ENCODE assay signal across 14 mouse cellular contexts in genomic region chr3:153908919-153909318, GRCm38 (mm10). TPM values are rescaled to one million over a fixed set of nuclear protein-coding genes. Genes with fewer than 3 reads are reported as not detected.
A peak's percentile ranks its signal among the peaks of the same experiment; 100 is the strongest.
DNase-seq lines count a peak whose midpoint lies in the region; ATAC-seq lines count a peak whose summit lies in the region.
"Had no signal": no experiment of that assay in that cellular context is flagged by ENCODE, and none has a peak within 500 bp of the region (broad histone marks: within the 10 kb centered on the region; RNA-seq: fewer than 3 reads in every experiment).

No protein-coding gene starts in this region.

- no peaks in the 10 kb centered on the region for H3K9me3 ChIP-seq in heart, embryonic 11.5 days (replicated peaks; ENCODE audit: control insufficient read depth, low read length)
- H3K9me3 ChIP-seq in megakaryocyte, embryonic 14.5 days: no peaks in the 10 kb centered on the region
- no peaks in the 10 kb centered on the region for H3K9me3 ChIP-seq in intestine, embryonic 15.5 days
- no peaks in the 10 kb centered on the region for H3K9me3 ChIP-seq in stomach, embryonic 16.5 days (replicated peaks; ENCODE audit: control insufficient read depth, low read length)
- H3K9me3 ChIP-seq: limb, embryonic 12.5 days; neural tube, embryonic 15.5 days had no signal

- DNase-seq in heart, adult 18-20 months: no peak
- DNase-seq in kidney, adult 9 months: no peak
- DNase-seq in kidney, adult 11 months: no peak
- DNase-seq: adrenal gland, postnatal 10 days; kidney, postnatal 36 days; lung, postnatal 4 days; thymus, postnatal 25 days had no signal

- H3K27me3 ChIP-seq in heart, embryonic 11.5 days (ENCODE audit: control insufficient read depth, insufficient read depth, low read length): no peaks in the 10 kb centered on the region
- no peaks in the 10 kb centered on the region for H3K27me3 ChIP-seq in megakaryocyte, embryonic 14.5 days (replicated peaks)
- no peaks in the 10 kb centered on the region for H3K27me3 ChIP-seq in intestine, embryonic 15.5 days (replicated peaks)
- no peaks in the 10 kb centered on the region for H3K27me3 ChIP-seq in stomach, embryonic 16.5 days (ENCODE audit: control insufficient read depth, insufficient read depth, low read length)
- H3K27me3 ChIP-seq: limb, embryonic 12.5 days; neural tube, embryonic 15.5 days had no signal

- 80% methylated on average over 5 of the region's 5 CpGs for WGBS in heart, embryonic 11.5 days (ENCODE audit: insufficient replicate concordance)
- WGBS in intestine, embryonic 15.5 days: 67% methylated on average over 5 of the region's 5 CpGs
- WGBS in stomach, embryonic 16.5 days: 66% methylated on average over 5 of the region's 5 CpGs

- no peak for ATAC-seq in heart, embryonic 11.5 days (replicated peaks; ENCODE audit: insufficient number of reproducible peaks, low FRiP score, low TSS enrichment)
- ATAC-seq in megakaryocyte, adult 5-6 weeks (ENCODE audit: poor library complexity, severe bottlenecking): no peak
- no peak for ATAC-seq in intestine, embryonic 15.5 days
- no peak for ATAC-seq in stomach, embryonic 16.5 days (ENCODE audit: insufficient read depth, low FRiP score)

- peak overlapping the region; percentile 12; the same call in 1 of the 2 replicates for H3K4me3 ChIP-seq in heart, embryonic 11.5 days (ENCODE audit: low read depth, low read length)
- H3K4me3 ChIP-seq in megakaryocyte, embryonic 14.5 days (replicated peaks): peak overlapping the region; percentile 7
- H3K4me3 ChIP-seq in intestine, embryonic 15.5 days (replicated peaks): no peak overlapping the region
- H3K4me3 ChIP-seq in stomach, embryonic 16.5 days (replicated peaks; ENCODE audit: low read length): no peak overlapping the region
- H3K4me3 ChIP-seq: limb, embryonic 12.5 days; neural tube, embryonic 15.5 days had no signal

- H3K4me2 ChIP-seq in heart, embryonic 11.5 days: peak overlapping the region; percentile 90
- H3K4me2 ChIP-seq in intestine, embryonic 15.5 days (replicated peaks): peak overlapping the region; percentile 75
- 0 out of 2 replicates have a peak overlapping the region, but pooled peaks have one; percentile 96 for H3K4me2 ChIP-seq in stomach, embryonic 16.5 days (ENCODE audit: low read depth, low read length)
- H3K4me2 ChIP-seq: limb, embryonic 12.5 days; neural tube, embryonic 15.5 days had no signal

- H3K4me1 ChIP-seq in heart, embryonic 11.5 days (ENCODE audit: control insufficient read depth, insufficient read depth, low read length): peaks cover 36% of the 10 kb centered on the region
- H3K4me1 ChIP-seq in megakaryocyte, embryonic 14.5 days: peaks cover 62% of the 10 kb centered on the region
- peaks cover 32% of the 10 kb centered on the region for H3K4me1 ChIP-seq in intestine, embryonic 15.5 days (replicated peaks)
- H3K4me1 ChIP-seq in stomach, embryonic 16.5 days (ENCODE audit: control insufficient read depth, insufficient read depth, low read length): peaks cover 40% of the 10 kb centered on the region

- H3K9ac ChIP-seq in heart, embryonic 11.5 days (ENCODE audit: low read depth, low read length): peak overlapping the region; percentile 100; the same call in 1 of the 2 replicates
- H3K9ac ChIP-seq in intestine, embryonic 15.5 days: no peak overlapping the region
- H3K9ac ChIP-seq in stomach, embryonic 16.5 days (ENCODE audit: low read length): no peak overlapping the region
- H3K9ac ChIP-seq: neural tube, embryonic 15.5 days had no signal

- H3K36me3 ChIP-seq in heart, embryonic 11.5 days (ENCODE audit: control insufficient read depth, insufficient read depth, low read length): peaks cover 56% of the 10 kb centered on the region
- peaks cover 77% of the 10 kb centered on the region for H3K36me3 ChIP-seq in megakaryocyte, embryonic 14.5 days (replicated peaks; ENCODE audit: low read length)
- H3K36me3 ChIP-seq in intestine, embryonic 15.5 days: peaks cover 46% of the 10 kb centered on the region
- peaks cover 55% of the 10 kb centered on the region for H3K36me3 ChIP-seq in stomach, embryonic 16.5 days (ENCODE audit: control insufficient read depth, insufficient read depth, low read length)

- H3K27ac ChIP-seq in heart, embryonic 11.5 days (ENCODE audit: low read depth, low read length): no peak overlapping the region
- no peak overlapping the region for H3K27ac ChIP-seq in intestine, embryonic 15.5 days
- H3K27ac ChIP-seq in stomach, embryonic 16.5 days (ENCODE audit: low read length): no peak overlapping the region
- H3K27ac ChIP-seq: limb, embryonic 12.5 days; neural tube, embryonic 15.5 days had no signal

RNA-seq across cellular contexts. Expression of gene Msh4, which starts 3.0 kb away (rescaled TPM):
- 0.09 TPM in 1 of 2 replicates, not detected in the other for polyA plus RNA-seq in heart, embryonic 11.5 days (2014; fragmentation: Nextera tagmentation; extraction: Ambion mirVana)
- total RNA-seq in heart, adult 18-20 months (2021): under 1 TPM in 1 of 2 experiments, not detected in 1; 0.08 TPM
- polyA plus RNA-seq in megakaryocyte, embryonic 14.5 days (2012; ENCODE audit: insufficient read depth, low replicate concordance): not detected in 2 replicates
- total RNA-seq in megakaryocyte, adult 5-6 weeks (2015): 0.33 TPM in 1 of 2 replicates, not detected in the other
- 0.04 and 0.08 TPM in 2 replicates for total RNA-seq in megakaryocyte, adult 5-6 weeks (2017)
- 0.04 and 0.08 TPM in 2 replicates for polyA plus RNA-seq in intestine, embryonic 15.5 days (2015; fragmentation: Nextera tagmentation; extraction: Ambion mirVana)
- not detected in 2 replicates for polyA plus RNA-seq in stomach, embryonic 16.5 days (2015; fragmentation: Nextera tagmentation; extraction: Ambion mirVana)

RNA-seq across cellular contexts. Expression of gene Rabggtb, which starts 3.9 kb away (rescaled TPM):
- polyA plus RNA-seq in heart, embryonic 11.5 days (2014; fragmentation: Nextera tagmentation; extraction: Ambion mirVana): 53.4 and 59.1 TPM in 2 replicates
- total RNA-seq in heart, adult 18-20 months (2021): 10 to 100 TPM; 91.9 to 99.4 TPM
- 2.3 and 10.0 TPM in 2 replicates for polyA plus RNA-seq in megakaryocyte, embryonic 14.5 days (2012; ENCODE audit: insufficient read depth, low replicate concordance)
- total RNA-seq in megakaryocyte, adult 5-6 weeks (2015): 46.1 and 63.0 TPM in 2 replicates
- 54.2 and 60.8 TPM in 2 replicates for total RNA-seq in megakaryocyte, adult 5-6 weeks (2017)
- 55.8 and 58.0 TPM in 2 replicates for polyA plus RNA-seq in intestine, embryonic 15.5 days (2015; fragmentation: Nextera tagmentation; extraction: Ambion mirVana)
- polyA plus RNA-seq in stomach, embryonic 16.5 days (2015; fragmentation: Nextera tagmentation; extraction: Ambion mirVana): 47.4 and 48.9 TPM in 2 replicates

RNA-seq across cellular contexts. Expression of gene Acadm, which starts 35.5 kb away (rescaled TPM):
- 160 and 165 TPM in 2 replicates for polyA plus RNA-seq in heart, embryonic 11.5 days (2014; fragmentation: Nextera tagmentation; extraction: Ambion mirVana)
- 1,000 to 10,000 TPM; 1,411 to 1,781 TPM for total RNA-seq in heart, adult 18-20 months (2021)
- 3.5 and 9.9 TPM in 2 replicates for polyA plus RNA-seq in megakaryocyte, embryonic 14.5 days (2012; ENCODE audit: insufficient read depth, low replicate concordance)
- total RNA-seq in megakaryocyte, adult 5-6 weeks (2015): 47.8 and 56.5 TPM in 2 replicates
- 166 and 238 TPM in 2 replicates for total RNA-seq in megakaryocyte, adult 5-6 weeks (2017)
- polyA plus RNA-seq in intestine, embryonic 15.5 days (2015; fragmentation: Nextera tagmentation; extraction: Ambion mirVana): 112 and 118 TPM in 2 replicates
- 106 and 112 TPM in 2 replicates for polyA plus RNA-seq in stomach, embryonic 16.5 days (2015; fragmentation: Nextera tagmentation; extraction: Ambion mirVana)

Comparison
In these comparisons a context has a peak if more than half of its experiments do, and no peak if none do; other contexts are left out.
1. H3K4me3 ChIP-seq: peak in heart, embryonic 11.5 days (single experiment) and megakaryocyte, embryonic 14.5 days (single experiment); none in intestine, embryonic 15.5 days (single experiment) and stomach, embryonic 16.5 days (single experiment).
2. Peak in every context shown above with its lines, with median percentiles within 50 percentile points of each other: H3K4me2 ChIP-seq.